Mouse (Mus musculus): ENCODE measurements at regions not wholly inside any gene's neighbourhood (a gene's known extent, or its start where the extent isn't known, plus 50 kb on each side); places are given as distances from the start of the nearest gene placed in this dataset.

DNA sequence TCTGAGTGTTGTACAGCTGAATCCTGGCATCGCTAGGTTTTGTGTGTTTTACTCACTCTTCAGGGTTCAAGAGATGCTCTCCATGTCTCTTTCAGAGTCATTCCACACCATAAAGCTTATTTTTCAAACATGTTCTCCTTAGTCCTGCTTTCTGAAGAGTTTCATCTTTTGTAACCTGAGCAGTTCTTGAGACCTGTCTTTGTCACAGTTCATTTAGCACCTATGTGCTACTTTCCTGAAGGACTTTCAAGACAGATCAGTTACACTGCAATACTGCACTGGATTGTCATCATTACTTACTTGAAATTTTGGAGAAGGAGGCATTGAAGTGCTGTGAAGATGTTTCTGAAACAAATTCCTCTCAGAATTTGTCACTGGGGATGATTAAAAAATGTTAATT lies 494.7 kb upstream of the Fam98a start:
- peak; percentile 72; the same call in 1 of the 2 replicates for ATAC-seq (ENCODE audit: low FRiP score, low TSS enrichment)
- no peaks in the 10 kb centered on the region for H3K4me1 ChIP-seq (ENCODE audit: control insufficient read depth, insufficient read depth, low read length)
- no peaks in the 10 kb centered on the region for H3K36me3 ChIP-seq (ENCODE audit: control insufficient read depth, insufficient read depth, low read length)
- no peaks in the 10 kb centered on the region for H3K27me3 ChIP-seq (ENCODE audit: control insufficient read depth, insufficient read depth, low read length)
- no peak overlapping the region for H3K4me3 ChIP-seq (ENCODE audit: low read length)
- H3K9ac ChIP-seq (ENCODE audit: low read depth, low read length): no peak overlapping the region
- 5% methylated on average over 1 of the region's 1 CpGs for WGBS
- no peak overlapping the region for H3K4me2 ChIP-seq (replicated peaks; ENCODE audit: low read depth, low read length)
- no peaks in the 10 kb centered on the region for H3K9me3 ChIP-seq (ENCODE audit: control insufficient read depth, low read length)
- no peak overlapping the region for H3K27ac ChIP-seq (ENCODE audit: low read depth, low read length)

DNA sequence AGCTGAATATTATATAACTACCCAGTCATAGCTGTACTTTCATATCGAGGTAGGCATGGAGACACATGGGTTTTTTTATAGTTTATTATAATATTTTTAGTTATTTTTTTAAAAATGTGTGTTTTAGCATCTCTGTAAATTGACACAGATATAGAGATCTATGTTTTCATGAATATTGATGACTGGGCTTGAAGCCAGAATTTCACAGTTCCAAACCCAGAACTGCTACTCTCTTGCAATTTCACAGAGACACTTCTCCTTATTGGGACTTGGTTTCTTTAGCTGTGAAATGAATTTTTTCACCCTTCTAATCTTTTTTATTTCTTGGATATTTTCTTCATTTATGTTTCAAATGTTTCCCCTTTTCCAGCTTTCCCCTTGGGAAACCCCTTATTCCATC lies 481.0 kb upstream of the Fam98a start:
- ATAC-seq (ENCODE audit: low FRiP score, low TSS enrichment): no peak
- Histone ChIP-seq H3K4me3 (ENCODE audit: low read length) (no peak overlapping the region), H3K4me1 (ENCODE audit: control insufficient read depth, insufficient read depth, low read length) (no peaks in the 10 kb centered on the region), H3K9me3 (ENCODE audit: control insufficient read depth, low read length) (no peaks in the 10 kb centered on the region), H3K27ac (ENCODE audit: low read depth, low read length) (no peak overlapping the region), H3K4me2 (replicated peaks; ENCODE audit: low read depth, low read length) (no peak overlapping the region), H3K9ac (ENCODE audit: low read depth, low read length) (no peak overlapping the region), H3K36me3 (ENCODE audit: control insufficient read depth, insufficient read depth, low read length) (no peaks in the 10 kb centered on the region), H3K27me3 (ENCODE audit: control insufficient read depth, insufficient read depth, low read length) (no peaks in the 10 kb centered on the region)
- WGBS: 84% methylated on average over 1 of the region's 1 CpGs

DNA sequence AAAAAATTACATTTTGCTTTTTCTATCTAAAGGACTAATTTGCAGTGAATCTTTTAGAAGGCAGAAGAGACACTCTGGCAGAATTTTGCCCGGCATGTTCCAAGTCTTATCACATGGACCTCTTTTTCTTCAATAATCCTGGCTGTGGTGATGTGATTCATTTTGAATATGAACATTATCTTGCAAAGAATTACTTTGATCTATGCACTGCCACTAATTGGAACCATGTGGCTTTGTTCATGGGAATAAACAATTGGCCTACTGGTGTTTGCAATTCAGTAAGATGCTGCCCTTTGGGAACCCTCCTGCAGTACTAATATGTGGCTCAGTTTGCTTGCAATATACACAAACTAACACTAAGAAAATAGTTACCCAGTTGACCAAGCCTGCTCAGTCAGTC lies 456.3 kb upstream of the Fam98a start:
- no peaks in the 10 kb centered on the region for H3K27me3 ChIP-seq (ENCODE audit: control insufficient read depth, insufficient read depth, low read length)
- no peak overlapping the region for H3K4me3 ChIP-seq (ENCODE audit: low read length)
- no peaks in the 10 kb centered on the region for H3K4me1 ChIP-seq (ENCODE audit: control insufficient read depth, insufficient read depth, low read length)
- no peak overlapping the region for H3K4me2 ChIP-seq (replicated peaks; ENCODE audit: low read depth, low read length)
- 93% methylated on average over 1 of the region's 1 CpGs for WGBS
- ATAC-seq (ENCODE audit: low FRiP score, low TSS enrichment): no peak
- no peak overlapping the region for H3K9ac ChIP-seq (ENCODE audit: low read depth, low read length)
- no peaks in the 10 kb centered on the region for H3K9me3 ChIP-seq (ENCODE audit: control insufficient read depth, low read length)
- no peak overlapping the region for H3K27ac ChIP-seq (ENCODE audit: low read depth, low read length)
- no peaks in the 10 kb centered on the region for H3K36me3 ChIP-seq (ENCODE audit: control insufficient read depth, insufficient read depth, low read length)

DNA sequence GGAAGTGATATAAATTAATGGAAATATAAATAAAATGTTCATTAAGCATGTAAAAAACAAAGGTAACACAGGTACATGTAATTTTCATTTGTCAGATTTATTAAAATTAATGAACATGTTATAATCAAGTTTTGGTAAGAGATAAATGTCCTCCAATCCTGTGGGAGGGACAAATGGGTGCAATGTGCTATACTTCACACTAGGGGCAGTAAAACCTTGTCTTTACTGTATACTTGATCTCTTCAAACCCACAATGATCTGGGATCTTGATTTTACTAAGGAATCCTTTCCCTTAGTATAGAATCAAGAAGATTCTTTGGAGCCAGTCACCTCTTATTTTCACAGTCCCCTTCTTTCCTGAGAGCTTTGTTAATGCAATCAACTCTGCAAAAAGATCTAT lies 451.1 kb upstream of the Fam98a start:
- H3K36me3 ChIP-seq (ENCODE audit: control insufficient read depth, insufficient read depth, low read length): no peaks in the 10 kb centered on the region
- H3K4me2 ChIP-seq (replicated peaks; ENCODE audit: low read depth, low read length): no peak overlapping the region
- H3K9ac ChIP-seq (ENCODE audit: low read depth, low read length): no peak overlapping the region
- no peak overlapping the region for H3K27ac ChIP-seq (ENCODE audit: low read depth, low read length)
- no peak overlapping the region for H3K4me3 ChIP-seq (ENCODE audit: low read length)
- H3K9me3 ChIP-seq (ENCODE audit: control insufficient read depth, low read length): no peaks in the 10 kb centered on the region
- ATAC-seq (ENCODE audit: low FRiP score, low TSS enrichment): no peak
- no peaks in the 10 kb centered on the region for H3K27me3 ChIP-seq (ENCODE audit: control insufficient read depth, insufficient read depth, low read length)
- H3K4me1 ChIP-seq (ENCODE audit: control insufficient read depth, insufficient read depth, low read length): no peaks in the 10 kb centered on the region

DNA sequence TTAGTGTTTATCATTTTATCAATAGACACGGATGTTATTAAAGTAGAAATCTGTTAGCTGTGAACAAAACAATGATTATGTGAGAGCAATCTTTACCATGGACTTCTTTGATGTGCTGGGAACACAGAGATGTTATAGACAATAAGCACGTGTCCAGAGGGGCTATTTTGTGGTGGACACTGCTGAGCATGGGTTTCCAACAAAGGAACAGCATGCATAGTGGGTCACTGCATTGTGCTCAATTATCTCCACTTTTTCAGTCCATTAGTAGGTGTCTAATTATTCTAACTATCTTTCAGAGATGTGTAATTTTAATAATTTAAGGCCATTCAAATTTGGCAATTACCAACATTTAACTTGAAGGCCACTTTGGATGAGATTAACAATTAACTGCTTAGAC lies 409.6 kb upstream of the Fam98a start:
- Histone ChIP-seq H3K9ac (ENCODE audit: low read depth, low read length) (no peak overlapping the region), H3K9me3 (ENCODE audit: control insufficient read depth, low read length) (no peaks in the 10 kb centered on the region), H3K4me3 (ENCODE audit: low read length) (no peak overlapping the region), H3K36me3 (ENCODE audit: control insufficient read depth, insufficient read depth, low read length) (no peaks in the 10 kb centered on the region), H3K27ac (ENCODE audit: low read depth, low read length) (no peak overlapping the region), H3K4me2 (replicated peaks; ENCODE audit: low read depth, low read length) (no peak overlapping the region), H3K4me1 (ENCODE audit: control insufficient read depth, insufficient read depth, low read length) (no peaks in the 10 kb centered on the region), H3K27me3 (ENCODE audit: control insufficient read depth, insufficient read depth, low read length) (no peaks in the 10 kb centered on the region)
- WGBS: 82% methylated on average over 2 of the region's 2 CpGs
- ATAC-seq (ENCODE audit: low FRiP score, low TSS enrichment): no peak

DNA sequence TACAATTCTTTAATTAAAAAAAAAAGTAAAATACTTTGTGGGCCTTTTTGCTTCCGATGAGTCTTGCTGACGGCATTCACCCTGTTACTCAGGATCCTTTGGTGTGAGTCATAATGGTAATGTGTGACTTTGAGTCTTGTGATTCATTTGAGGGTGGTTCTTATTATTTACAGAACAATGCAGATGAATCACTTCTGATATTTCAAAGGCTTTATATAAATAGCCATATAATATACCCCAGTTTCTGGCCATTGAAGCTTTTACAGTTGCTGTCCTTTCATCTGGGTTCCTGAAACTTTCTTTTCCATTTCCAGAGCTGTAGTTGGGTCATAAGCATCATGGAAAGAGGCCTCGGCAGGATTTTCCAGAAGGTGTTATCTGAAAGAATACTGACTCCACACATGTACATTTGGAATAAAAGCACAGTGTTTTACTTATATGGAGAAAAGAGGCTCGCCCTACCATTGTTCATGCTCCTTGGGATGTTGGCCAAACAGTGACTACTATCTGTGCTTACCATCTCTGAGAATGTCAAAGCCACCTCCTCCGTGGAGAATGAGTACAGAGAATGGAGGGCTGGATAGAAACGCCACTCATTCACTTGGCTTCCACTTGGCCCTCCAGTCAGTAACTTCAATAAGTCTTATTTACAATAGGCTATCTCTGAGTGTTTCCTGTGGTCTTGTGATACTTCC lies 385.1 kb upstream of the Fam98a start:
- no peaks in the 10 kb centered on the region for H3K36me3 ChIP-seq (ENCODE audit: control insufficient read depth, insufficient read depth, low read length)
- no peak overlapping the region for H3K4me2 ChIP-seq (replicated peaks; ENCODE audit: low read depth, low read length)
- ATAC-seq (ENCODE audit: low FRiP score, low TSS enrichment): no peak
- H3K4me1 ChIP-seq (ENCODE audit: control insufficient read depth, insufficient read depth, low read length): no peaks in the 10 kb centered on the region
- no peaks in the 10 kb centered on the region for H3K9me3 ChIP-seq (ENCODE audit: control insufficient read depth, low read length)
- no peaks in the 10 kb centered on the region for H3K27me3 ChIP-seq (ENCODE audit: control insufficient read depth, insufficient read depth, low read length)
- 85% methylated on average over 6 of the region's 6 CpGs for WGBS
- H3K9ac ChIP-seq (ENCODE audit: low read depth, low read length): no peak overlapping the region
- no peak overlapping the region for H3K4me3 ChIP-seq (ENCODE audit: low read length)
- H3K27ac ChIP-seq (ENCODE audit: low read depth, low read length): no peak overlapping the region

DNA sequence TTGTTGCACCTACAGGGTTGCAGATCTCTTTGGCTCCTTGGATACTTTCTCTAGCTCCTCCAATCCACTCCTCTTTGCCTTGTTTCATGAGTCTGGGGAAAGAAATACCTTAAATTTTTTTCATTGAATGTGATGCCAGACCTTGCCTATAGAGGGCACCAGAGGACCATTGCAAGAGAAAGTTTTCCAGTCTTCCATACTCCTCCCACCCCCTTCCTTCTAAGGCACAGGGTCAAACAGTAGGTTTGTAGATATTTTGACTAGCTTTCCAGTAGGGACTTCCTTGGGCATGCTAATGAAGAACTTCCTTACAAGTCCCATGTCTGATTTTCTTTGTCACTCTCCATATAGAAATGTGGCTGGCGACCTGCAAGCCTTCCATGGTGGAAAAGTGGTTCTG lies 379.3 kb upstream of the Fam98a start:
- Histone ChIP-seq H3K4me1 (ENCODE audit: control insufficient read depth, insufficient read depth, low read length) (no peaks in the 10 kb centered on the region), H3K9ac (ENCODE audit: low read depth, low read length) (no peak overlapping the region), H3K36me3 (ENCODE audit: control insufficient read depth, insufficient read depth, low read length) (no peaks in the 10 kb centered on the region), H3K27me3 (ENCODE audit: control insufficient read depth, insufficient read depth, low read length) (no peaks in the 10 kb centered on the region), H3K4me2 (replicated peaks; ENCODE audit: low read depth, low read length) (no peak overlapping the region), H3K4me3 (ENCODE audit: low read length) (no peak overlapping the region), H3K27ac (ENCODE audit: low read depth, low read length) (no peak overlapping the region), H3K9me3 (ENCODE audit: control insufficient read depth, low read length) (no peaks in the 10 kb centered on the region)
- ATAC-seq (ENCODE audit: low FRiP score, low TSS enrichment): no peak
- WGBS: 61% methylated on average over 1 of the region's 1 CpGs

DNA sequence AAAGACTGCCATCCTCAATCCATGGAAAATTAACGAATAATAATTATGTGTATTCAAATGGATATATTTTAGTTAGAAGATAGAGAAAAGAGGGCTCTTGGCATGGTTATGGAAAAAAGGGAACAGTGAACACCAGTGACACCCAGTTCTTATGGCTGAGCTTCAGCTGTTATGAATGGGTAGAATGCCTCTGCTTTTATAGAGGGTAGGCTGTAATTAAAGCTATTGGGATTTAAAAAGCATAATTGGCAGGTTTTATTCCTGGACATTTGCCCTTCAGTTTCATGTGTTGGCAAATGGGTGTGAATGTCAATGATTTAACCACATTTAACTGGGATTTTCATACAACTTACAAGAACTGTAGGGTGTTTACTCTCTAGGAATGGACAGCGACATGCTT lies 368.5 kb upstream of the Fam98a start:
- no peak overlapping the region for H3K9ac ChIP-seq (ENCODE audit: low read depth, low read length)
- no peaks in the 10 kb centered on the region for H3K9me3 ChIP-seq (ENCODE audit: control insufficient read depth, low read length)
- H3K4me1 ChIP-seq (ENCODE audit: control insufficient read depth, insufficient read depth, low read length): no peaks in the 10 kb centered on the region
- 91% methylated on average over 2 of the region's 2 CpGs for WGBS
- no peak for ATAC-seq (ENCODE audit: low FRiP score, low TSS enrichment)
- no peaks in the 10 kb centered on the region for H3K27me3 ChIP-seq (ENCODE audit: control insufficient read depth, insufficient read depth, low read length)
- H3K4me3 ChIP-seq (ENCODE audit: low read length): no peak overlapping the region
- no peak overlapping the region for H3K27ac ChIP-seq (ENCODE audit: low read depth, low read length)
- H3K36me3 ChIP-seq (ENCODE audit: control insufficient read depth, insufficient read depth, low read length): no peaks in the 10 kb centered on the region
- H3K4me2 ChIP-seq (replicated peaks; ENCODE audit: low read depth, low read length): no peak overlapping the region

DNA sequence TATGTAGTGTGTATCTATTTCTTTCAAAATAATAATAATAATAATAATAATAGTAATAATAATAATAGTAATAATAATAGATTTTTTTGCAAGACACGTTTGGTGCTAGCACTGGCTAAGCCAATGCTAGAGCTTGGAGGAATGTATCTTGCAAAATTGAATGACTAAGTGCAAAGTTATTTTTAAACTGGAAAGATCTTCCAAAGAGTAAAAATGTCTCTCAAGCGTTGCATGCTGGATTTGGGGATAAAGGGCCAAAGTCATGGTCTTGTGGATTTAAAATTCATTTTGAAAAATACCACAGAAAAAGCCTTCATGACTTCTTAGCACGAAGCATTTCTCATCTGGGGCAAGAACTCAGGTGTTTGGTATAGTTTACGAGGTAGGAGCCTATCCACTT lies 365.3 kb upstream of the Fam98a start:
- Histone ChIP-seq H3K36me3 (ENCODE audit: control insufficient read depth, insufficient read depth, low read length) (no peaks in the 10 kb centered on the region), H3K27me3 (ENCODE audit: control insufficient read depth, insufficient read depth, low read length) (no peaks in the 10 kb centered on the region), H3K27ac (ENCODE audit: low read depth, low read length) (no peak overlapping the region), H3K4me3 (ENCODE audit: low read length) (no peak overlapping the region), H3K9me3 (ENCODE audit: control insufficient read depth, low read length) (no peaks in the 10 kb centered on the region), H3K4me1 (ENCODE audit: control insufficient read depth, insufficient read depth, low read length) (no peaks in the 10 kb centered on the region), H3K4me2 (replicated peaks; ENCODE audit: low read depth, low read length) (no peak overlapping the region), H3K9ac (ENCODE audit: low read depth, low read length) (no peak overlapping the region)
- WGBS: 82% methylated on average over 4 of the region's 4 CpGs
- ATAC-seq (ENCODE audit: low FRiP score, low TSS enrichment): no peak

Data from kidney, embryonic 14.5 days (tissue).